Mouse (Mus musculus) R1 (cell line): ENCODE measurements around the gene Gdf15.

Source experiments
- DNase-seq: peaks from one replicate; pipeline ENCODE4 v3.0.0-alpha.2; 2018; ENCODE audit warnings: low read depth, low spot score

The Gdf15 gene

DNA sequence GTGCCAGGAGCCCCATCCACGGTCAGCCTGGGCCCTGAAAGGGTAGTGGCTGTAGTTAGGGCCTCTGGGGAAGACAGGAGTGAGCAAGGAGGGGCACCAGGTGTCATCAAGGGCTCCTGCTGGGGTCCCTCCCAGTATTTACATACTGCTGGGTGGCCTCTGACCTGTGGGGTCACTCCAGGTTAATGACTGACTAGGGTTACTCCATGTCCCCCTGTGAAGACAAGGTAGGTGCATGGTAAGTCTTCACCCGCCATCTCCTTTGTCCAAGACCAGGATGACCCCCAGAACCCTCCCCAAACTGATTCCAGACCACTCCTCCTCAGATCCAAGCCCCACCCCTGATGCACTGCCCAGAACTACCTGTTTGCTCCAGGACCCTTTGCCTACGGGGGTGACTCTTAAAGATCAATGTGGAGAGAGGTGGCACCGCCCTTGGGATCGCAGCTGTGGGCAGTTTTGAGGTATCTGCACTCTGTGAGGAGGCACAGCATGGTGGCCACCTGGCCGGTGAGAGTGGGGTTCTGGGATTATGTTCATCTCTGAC is at the start of gene Gdf15:
TSS of gene Gdf15 (minus strand) at position 111 of the 547 bp plus-strand sequence.
- peak; percentile 69 for DNase-seq

DNA sequence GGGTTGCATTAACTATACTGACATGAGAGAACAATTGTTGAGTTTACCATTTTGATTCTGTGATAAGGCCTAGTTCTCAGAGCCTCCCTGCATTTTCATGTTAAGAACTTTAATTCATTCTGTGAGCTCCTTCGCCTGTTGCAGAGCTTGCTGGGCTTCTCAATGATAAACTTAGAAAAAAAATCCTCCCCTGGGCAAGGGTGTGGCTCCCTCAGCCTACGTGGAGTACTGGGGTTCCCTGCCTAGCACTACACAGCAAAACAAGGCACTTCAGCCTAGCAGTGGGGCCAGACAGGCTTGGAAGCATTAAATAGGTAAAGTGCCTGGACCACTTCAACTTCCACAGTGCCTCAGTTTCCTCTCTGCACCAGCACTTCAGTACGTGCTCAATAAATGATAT is 49.2 kb upstream of the Gdf15 start:
- DNase-seq = no peak

DNA sequence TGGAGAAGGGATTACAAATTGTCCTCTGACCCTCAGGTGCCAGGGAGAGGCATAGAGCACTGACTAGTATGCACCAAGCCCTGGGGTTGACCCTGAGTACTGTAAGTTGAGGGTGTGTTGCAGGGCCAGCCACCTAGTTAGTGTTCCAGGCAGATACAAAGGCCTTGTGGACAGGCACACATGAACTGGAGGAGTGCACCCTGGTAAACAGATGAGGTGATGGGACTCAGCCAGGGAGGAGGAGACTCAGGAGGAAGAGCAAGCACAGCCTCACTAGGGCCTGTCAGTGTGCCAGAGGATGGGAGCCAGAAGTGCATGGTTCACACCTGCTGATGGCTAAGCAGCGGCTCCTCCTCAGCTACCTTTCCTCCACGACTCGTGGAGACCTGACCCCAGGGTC is 47.8 kb upstream of the Gdf15 start:
- DNase-seq = no peak

DNA sequence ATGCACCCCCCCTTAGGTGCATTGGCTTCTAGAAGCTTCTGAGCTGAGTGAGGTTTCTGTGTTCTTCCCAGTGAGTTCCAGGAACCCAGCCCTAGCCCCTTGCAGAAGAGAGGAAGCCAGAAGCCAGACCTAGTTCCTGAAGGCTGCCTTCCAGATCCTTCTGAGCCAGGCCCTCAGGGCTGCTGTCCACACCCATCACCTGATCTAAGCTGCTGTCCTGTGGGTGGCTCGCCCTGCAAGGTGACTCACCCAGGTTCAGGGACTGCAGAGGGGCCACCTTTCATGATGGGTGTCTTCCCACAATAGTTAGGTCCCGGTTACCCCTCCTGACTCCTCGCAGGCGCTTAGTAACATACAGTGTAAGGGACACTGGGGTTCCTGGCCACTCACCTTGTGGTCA is 47.1 kb upstream of the Gdf15 start:
- no peak for DNase-seq

DNA sequence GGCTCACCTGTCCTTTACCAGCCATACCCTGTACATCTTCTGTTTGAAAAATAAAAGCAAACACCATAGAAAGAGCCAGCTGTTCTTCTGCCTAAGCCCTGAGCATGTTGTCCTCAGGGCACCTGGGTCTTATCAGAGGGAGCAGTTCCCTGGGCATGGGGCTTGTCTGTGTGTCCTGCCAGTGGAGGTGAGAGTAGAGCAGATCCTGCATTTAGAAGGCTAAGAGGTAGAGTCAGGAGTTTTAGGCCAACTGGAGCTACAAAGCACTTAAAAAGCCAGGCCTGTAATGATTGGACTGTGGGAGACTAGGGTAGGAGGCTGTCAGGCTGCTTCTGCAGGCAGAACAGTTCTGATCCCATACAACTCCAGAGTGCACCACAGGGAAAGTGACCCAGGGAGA is 46.4 kb upstream of the Gdf15 start:
- no peak for DNase-seq

DNA sequence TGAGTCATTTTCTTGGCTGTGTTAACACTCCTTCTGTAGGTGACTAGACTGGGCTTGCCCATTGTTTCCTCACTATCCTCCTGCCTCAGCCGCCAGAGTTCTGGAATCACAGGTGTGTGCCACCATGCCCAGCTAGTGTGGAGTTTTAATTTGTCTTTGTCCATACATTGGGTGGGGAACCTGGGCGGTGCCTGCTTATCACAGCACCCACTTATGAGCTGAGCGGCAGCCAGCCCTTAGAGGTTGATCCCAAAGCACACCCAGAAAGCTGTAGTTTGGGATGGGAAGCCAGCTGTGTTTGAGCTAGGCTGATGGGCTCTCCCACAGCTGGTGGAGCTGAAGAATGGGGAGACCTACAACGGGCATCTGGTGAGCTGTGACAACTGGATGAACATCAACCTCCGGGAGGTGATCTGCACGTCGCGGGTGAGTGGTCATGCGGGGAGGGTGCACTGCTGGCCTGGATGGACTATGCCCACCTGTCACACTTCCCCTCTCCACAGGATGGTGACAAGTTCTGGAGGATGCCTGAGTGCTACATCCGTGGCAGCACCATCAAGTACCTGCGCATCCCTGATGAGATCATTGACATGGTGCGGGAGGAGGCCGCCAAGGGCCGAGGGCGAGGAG is 45.3 kb upstream of the Gdf15 start:
- no peak for DNase-seq

DNA sequence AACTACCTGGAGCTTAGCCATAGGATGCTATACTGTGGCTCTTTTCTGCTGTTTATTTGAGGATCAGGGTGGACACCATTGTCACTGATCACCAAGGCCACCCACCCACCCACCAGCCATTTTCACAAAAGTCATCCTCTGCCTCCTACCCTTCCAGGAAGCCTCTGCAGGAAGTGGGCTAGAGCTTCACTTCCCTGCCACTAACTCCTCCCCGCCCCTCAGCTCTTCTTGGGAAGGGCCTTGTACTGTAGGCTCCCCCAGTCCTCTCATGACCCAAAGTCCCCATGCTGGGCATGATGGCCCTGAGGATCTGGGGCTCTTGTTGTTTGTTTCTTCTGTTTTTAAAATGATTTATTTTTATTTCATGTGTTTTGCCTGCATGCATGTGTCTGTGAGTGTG is 43.1 kb upstream of the Gdf15 start:
- peak; percentile 57 for DNase-seq

DNA sequence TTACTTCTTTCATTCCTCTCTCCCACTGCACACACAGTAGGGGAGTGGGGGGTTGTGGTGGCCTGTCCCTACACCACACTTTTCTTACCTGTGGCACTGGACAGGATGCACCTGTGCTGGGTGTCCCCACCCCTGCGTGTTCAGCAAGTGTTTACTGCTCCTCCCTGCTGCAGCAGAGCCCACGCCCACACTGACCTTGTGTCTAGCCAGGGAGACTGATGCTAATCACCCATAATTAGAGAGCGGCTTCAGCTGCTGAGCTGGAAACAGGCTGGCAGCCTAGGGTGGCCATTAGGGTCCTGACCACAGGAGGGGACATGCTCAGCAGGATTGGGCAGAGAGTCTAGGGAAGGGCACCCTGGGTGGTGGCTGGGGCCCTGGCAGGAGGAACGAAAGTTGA is 42.5 kb upstream of the Gdf15 start:
- DNase-seq = peak; percentile 50

DNA sequence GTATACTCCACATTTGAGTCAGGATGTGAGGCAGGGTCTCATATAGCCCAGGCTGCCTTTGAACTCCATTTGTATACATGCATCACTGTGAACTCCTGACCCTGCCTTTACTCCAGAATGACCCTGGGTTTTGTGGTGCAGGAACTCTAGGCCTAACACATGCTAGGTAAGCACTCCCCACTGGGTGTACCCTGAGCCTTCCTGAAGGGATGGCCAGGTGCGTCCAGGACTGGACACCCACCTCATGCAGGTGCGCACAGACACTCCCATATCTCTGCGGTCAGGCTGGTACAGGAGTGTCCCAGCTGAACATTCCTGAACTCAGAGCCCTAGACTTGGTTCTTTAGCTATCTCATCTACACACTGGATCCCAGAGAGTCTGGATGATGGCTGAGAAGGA is 41.9 kb upstream of the Gdf15 start:
- DNase-seq = peak; percentile 37

DNA sequence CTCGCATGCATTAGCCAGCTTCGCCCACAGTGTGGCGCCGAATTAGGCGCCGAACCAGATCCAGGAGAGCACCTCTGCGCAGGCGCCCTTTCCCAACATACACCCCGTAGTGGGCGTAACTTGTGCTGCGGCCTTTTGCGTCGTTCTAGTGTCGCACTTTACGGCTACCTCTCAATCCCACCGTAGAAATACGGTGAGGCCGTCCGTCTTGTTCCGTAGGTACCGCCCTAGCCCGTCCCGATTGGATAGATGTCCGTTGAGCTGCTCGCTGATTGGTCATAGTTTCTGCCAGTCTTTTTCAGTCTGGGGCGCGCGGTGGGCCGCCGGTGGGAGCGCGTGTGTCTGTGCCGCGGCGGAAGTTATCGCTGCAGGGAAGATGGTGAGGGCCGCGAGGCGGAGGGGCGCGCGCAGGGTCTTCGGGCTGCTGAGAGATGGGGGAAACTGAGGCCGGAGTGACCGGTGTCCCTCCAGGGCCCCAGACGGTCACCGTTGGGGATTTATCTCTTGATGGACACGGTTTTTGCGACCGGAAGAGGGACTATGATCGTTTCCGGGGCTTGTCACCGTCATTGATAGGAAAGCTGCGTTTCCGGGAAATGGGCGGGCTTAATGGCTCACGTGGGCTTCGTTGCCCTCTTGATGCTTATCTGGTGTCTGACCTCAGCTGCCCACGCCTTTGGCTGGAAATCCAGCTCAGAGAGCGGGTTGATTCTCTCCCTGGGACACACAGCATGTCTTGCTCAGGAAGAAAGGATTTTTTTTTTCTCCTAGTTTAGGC is 41.0 kb upstream of the Gdf15 start, which contains the start of gene Lsm4:
TSS of gene Lsm4 (plus strand) at position 170 of the 778 bp plus-strand sequence.
- DNase-seq = peak; percentile 100

DNA sequence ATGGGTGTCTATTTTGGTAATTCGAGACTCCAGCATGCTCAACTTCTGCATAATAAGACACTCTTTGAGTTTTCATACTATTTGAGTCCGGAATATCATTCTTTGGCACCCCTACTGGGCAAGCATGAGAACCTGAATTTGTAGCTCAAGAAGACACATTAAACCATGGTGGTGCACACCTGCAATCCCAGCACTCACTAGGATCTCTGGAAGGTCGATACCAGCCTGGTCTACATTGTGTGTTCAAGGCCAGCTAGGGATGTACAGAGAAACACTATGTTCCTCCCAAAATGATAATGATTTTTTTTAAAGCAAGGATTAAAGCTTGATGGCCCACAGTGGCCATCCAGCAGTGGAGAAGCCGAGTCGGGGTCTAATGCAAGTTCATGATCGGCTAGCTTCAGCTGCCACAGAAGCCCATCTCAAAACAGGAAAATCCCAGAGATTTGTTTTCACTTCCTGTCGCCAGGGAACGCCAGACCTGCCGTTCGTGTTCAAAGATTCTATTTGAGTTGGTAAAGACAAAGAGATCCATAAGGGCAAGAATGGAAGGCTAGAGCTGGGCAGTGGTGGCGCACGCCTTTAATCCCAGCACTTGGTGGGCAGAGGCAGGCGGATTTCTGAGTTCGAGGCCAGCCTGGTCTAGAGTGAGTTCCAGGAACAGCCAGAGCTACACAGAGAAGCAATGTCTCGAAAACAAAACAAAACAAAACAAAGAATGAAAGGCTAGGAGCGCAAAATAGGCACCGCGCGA is 40.2 kb upstream of the Gdf15 start:
- DNase-seq = no peak

DNA sequence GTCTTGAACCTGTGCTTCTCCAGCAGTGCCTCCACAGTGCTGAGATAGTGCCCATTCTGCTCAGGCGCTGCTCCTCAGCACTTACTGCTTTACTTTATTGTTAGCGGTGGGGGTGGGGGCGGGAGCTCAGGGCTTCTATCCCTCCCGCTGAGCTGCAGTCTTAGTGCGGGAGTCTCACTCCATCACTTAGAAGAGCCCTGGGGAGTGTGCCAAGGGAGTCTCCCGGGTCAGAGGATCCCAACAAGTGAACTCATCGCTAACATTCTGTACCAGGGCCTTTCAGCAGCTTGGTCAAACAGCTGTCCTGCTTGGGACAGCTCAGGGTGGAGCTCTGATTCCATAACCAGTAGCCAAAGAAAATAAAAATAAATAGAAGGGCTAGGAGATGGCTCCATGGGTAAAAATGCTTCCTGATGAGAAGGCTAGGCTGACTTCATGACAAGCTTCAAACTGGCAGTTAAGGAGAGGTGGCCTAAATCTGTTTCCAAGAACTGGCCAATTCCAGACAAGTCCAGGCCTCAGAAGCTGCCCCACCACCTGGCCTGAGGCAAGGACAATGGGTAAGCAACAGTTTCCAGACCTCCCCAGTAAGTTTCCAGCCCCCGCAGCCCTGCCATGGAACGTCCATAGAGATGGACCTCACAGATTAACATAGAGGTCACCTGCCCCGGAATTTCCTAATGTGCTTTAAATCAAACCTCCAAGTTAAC is 39.5 kb upstream of the Gdf15 start:
- no peak for DNase-seq

DNA sequence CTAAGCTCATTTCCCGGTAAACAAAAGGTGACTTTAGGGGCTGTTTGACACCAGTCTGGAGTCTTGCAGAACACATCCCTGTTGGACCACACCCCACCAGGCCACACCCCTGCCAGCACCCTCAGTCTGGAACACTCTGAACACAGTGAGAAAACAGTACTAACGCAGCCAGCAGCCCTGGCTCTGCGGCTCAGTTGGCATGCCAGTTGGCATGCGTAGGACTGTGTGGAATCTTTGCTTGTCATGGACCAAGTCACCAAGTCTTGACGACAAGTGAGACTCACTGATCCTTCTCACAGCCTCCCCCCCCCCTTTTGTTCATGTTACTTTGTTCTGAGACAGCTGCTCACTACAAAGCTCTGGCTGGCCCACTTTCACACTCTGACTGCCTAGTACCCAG is 34.8 kb upstream of the Gdf15 start:
- DNase-seq = no peak

DNA sequence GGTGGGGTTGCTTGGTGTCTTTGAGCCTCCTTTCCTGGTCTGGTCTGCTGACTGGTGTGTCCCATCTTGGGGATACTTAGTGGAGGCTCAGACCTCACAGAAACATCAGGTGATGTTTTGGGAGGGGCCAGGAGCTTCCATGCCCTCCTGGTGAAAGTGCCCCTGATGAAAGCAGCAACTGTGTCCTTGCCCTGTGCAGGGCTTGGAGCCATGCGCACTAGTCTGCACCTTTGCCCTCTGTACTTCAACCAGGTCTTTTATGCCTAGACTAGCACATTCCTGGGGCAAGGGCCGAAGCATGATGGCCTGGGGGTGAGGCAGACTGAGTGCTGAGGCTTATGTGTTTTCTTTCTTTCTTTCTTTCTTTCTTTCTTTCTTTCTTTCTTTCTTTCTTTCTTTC is 33.3 kb upstream of the Gdf15 start:
- DNase-seq = no peak

DNA sequence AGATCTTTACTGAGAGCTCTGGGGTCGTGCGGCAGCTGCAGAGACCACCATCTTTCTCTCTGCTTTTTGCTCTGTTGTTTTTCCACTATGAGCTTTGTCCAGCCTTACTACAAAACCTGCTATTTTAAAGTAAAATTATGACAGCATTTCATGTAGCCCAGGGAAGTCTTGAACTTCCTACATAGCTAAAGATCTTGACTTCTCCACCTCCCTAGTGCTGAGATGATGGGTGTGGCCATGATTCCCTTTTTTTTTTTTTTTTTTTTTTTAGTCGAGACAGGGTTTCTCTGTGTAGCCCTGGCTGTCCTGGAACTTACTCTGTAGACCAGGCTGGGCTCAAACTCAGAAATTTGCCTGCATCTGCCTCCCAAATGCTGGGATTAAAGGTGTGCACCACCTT is 32.4 kb upstream of the Gdf15 start:
- DNase-seq = no peak

DNA sequence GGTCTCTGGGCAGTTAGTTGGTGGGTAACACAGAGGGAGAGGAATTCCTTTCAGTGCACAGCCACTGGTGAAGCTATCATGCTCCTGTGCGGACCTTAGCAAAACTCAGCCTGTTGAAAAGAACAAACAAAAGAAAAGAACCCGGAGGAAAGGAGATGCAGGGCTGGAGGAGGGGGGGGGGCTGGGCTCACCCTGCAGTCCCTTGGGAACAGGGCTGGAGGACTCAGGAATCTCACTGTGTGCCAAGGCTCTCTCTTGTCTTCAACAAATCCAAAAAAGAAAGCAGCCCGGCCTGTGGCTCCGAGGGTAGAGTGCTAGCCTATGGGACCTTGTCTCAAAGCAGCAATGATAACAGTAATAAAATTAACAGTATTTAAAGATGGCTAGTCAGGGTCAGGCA is 31.4 kb upstream of the Gdf15 start:
- no peak for DNase-seq

DNA sequence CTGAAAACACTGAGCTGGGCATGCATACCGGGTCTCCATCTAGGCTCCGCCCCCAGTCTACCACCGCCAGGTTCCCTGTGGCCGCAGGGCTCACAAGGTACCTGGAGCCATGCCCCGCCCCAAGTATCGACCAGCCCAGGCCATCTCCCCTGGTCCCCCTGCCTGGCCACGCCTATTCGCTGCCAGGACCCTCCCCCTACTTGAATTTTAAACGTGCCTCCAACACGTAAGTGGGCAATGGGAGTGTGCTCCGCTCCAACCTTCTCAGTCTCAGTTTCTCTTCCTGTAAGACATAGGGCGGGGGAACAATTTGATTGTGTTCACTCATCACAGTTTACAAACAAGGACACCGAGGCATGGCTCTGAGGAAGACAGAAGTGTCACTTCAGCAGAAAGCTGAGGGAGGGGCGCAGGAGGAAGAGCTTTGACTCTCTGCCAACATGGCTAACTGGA is 28.0 kb upstream of the Gdf15 start, which contains the start of gene Pgpep1:
TSS of gene Pgpep1 (minus strand) at position 116 of the 453 bp plus-strand sequence.
- DNase-seq = peak; percentile 97

DNA sequence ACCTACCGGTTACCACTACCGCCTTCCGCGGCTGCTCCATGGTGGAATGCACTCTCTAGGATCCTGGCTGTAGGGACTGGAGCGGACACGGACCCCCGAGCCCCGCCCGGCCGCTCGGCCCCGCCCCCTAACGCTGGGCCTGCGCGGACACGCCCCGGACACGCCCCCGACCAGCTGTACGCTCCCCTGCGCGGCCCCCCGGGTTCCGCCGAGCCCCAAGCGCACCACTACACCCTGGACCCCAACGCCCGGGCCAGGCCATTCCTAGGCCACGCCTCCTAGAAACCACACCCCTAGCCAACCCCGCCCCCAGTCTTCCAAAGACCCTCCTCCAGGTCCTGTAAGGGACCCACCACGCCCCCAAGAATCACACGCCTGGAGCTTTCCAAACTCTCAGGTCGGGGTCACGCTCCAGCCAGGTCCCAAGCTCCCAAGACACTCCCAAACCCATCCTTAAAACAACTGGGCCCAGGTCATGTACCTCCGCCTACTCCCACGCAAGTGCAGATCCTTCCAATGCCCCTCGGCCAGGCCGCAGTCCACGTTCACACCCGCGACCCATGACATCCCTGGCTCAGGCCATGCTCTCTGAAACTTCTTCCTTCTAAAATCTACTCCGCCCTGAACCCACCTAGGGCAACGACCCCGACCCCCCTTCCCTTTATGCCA is 27.5 kb upstream of the Gdf15 start:
- peak; percentile 98 for DNase-seq

DNA sequence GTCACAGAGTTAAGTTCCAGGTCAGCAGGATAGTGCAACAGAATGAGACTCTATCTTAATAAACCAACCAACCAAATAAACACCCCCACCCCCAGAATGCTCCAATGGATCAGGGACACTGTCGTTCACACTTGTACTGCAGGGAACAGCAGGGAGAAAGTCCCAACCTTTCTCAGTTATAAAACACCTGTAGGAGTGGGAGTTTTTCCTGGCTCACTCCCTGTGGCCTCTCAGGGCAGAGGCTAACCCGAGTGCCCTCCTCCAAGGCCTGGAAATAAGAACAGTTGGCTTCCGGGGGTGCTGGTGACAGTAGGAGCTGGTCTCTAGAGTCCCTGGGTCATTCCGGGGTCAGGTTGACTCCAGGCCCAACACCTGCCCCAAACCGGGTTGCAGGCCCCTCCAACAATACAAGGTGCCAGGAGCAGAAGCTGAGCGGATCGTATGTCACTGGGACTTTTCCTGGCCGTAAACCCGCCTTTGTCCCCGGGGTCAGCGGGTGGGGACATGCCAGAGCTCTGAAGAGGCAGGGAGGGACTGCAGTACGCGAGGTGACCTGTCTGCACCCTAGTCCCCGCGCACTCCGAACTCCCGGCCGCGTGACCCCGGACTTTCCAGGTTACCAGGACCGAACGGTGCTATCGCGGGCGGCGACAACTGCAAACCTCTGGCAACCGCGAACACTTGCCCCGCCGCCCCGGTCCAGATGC is 26.8 kb upstream of the Gdf15 start:
- DNase-seq = no peak

DNA sequence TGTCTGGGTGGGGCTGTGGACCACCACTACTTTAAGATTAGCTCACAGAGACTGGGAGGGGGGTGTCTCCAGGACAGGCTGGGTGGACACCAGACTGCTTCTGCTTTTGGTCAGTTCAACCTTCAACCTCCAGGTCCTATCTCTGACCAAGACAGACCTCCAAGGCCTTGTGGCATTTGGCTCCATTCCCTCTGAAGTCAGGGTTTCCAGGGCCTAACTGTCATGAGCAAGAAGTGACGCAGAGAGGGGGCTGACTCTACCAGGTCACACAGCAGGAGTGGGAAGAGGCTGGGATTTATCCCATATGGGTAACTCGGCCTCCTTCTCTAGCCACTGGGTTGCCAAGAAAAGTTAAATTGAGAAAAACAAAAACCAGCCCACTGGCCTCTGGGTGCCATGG is 25.5 kb upstream of the Gdf15 start:
- no peak for DNase-seq
